Mouse (Mus musculus): ENCODE data around the gene Sh3glb1. TPM values are rescaled to one million over a fixed set of nuclear protein-coding genes. Genes with fewer than 3 reads are reported as not detected.

Gene Sh3glb1
- polyA plus RNA-seq, 1 experiment from 2014 or later = 65.2 TPM

GRCm38 (mm10) chr3:144662215-144662852 lies 57.8 kb downstream of the Sh3glb1 start:
- H3K4me1 ChIP-seq = peaks cover 8% of the 10 kb centered on the region
- H3K9me3 ChIP-seq (replicated peaks) = no peaks in the 10 kb centered on the region
- no peak overlapping the region for H3K27ac ChIP-seq (replicated peaks)
- H3K4me3 ChIP-seq = no peak overlapping the region
- no peaks in the 10 kb centered on the region for H3K27me3 ChIP-seq (ENCODE audit: low read depth, poor library complexity, severe bottlenecking)
- no peak for DNase-seq (ENCODE audit: low spot score)
- H3K36me3 ChIP-seq = no peaks in the 10 kb centered on the region
- WGBS = 89% methylated on average over 8 of the region's 8 CpGs

- Histone ChIP-seq H3K27me3 (ENCODE audit: low read depth, poor library complexity, severe bottlenecking) (no peaks in the 10 kb centered on the region), H3K27ac (replicated peaks) (no peak overlapping the region), H3K36me3 (no peaks in the 10 kb centered on the region), H3K9me3 (replicated peaks) (no peaks in the 10 kb centered on the region), H3K4me1 (peaks cover 8% of the 10 kb centered on the region), H3K4me3 (no peak overlapping the region)
- DNase-seq (ENCODE audit: low spot score) = no peak
- 92% methylated on average over 3 of the region's 3 CpGs for WGBS
These were observed 58.7 kb downstream of the Sh3glb1 start for GRCm38 (mm10) chr3:144661439-144661838.

- Histone ChIP-seq H3K9me3 (replicated peaks) (0 out of 2 replicates have a peak, but pooled peaks cover 5% of the 10 kb centered on the region), H3K27me3 (ENCODE audit: low read depth, poor library complexity, severe bottlenecking) (peaks cover 10% of the 10 kb centered on the region), H3K4me1 (peaks cover 17% of the 10 kb centered on the region), H3K27ac (replicated peaks) (no peak overlapping the region), H3K4me3 (no peak overlapping the region), H3K36me3 (no peaks in the 10 kb centered on the region)
- DNase-seq (ENCODE audit: low spot score) = no peak
- 48% methylated on average over 5 of the region's 5 CpGs for WGBS
These were observed 75.9 kb downstream of the Sh3glb1 start for GRCm38 (mm10) chr3:144644202-144644601.

- DNase-seq (ENCODE audit: low spot score) = peak; percentile 59
- Histone ChIP-seq H3K27ac (replicated peaks) (peak overlapping the region; percentile 47; the same call in 1 of the 2 replicates), H3K36me3 (no peaks in the 10 kb centered on the region)
These were observed 76.7 kb downstream of the Sh3glb1 start for GRCm38 (mm10) chr3:144643301-144643871.

GRCm38 (mm10) chr3:144642141-144642540 lies 78.0 kb downstream of the Sh3glb1 start:
- 0 out of 2 replicates have a peak, but pooled peaks cover 5% of the 10 kb centered on the region for H3K9me3 ChIP-seq (replicated peaks)
- no peak for DNase-seq (ENCODE audit: low spot score)
- WGBS = 94% methylated on average over 4 of the region's 4 CpGs
- H3K27ac ChIP-seq (replicated peaks) = no peak overlapping the region
- no peaks in the 10 kb centered on the region for H3K36me3 ChIP-seq
- peaks cover 10% of the 10 kb centered on the region for H3K27me3 ChIP-seq (ENCODE audit: low read depth, poor library complexity, severe bottlenecking)
- no peak overlapping the region for H3K4me3 ChIP-seq
- peaks cover 17% of the 10 kb centered on the region for H3K4me1 ChIP-seq

More at GRCm38 (mm10) chr3:144643301-144643871, 76.7 kb downstream of the Sh3glb1 start:
- Histone ChIP-seq H3K27me3 (ENCODE audit: low read depth, poor library complexity, severe bottlenecking) (peaks cover 10% of the 10 kb centered on the region), H3K4me3 (no peak overlapping the region), H3K4me1 (peaks cover 17% of the 10 kb centered on the region), H3K9me3 (replicated peaks) (0 out of 2 replicates have a peak, but pooled peaks cover 5% of the 10 kb centered on the region)
- 3% methylated on average over 2 of the region's 2 CpGs for WGBS

DNA sequence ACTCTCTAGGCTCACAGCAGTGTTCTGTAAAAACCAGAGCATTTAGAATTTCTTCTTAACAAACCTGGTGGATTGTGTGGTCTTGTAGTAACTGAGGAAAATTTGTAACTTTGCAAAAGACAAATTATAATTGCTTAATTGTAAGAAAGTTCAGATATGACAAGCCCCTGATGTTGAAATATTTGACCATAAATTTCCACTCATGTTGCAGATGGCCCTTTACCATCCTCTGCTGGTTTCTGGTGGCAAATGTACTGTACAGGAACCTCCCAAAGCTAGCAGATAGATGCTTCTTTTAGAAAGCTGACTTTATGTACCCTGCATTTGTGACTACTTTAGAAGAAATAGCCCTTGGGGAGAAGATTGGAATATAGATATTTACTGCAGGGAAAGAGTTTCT lies 80.1 kb downstream of the Sh3glb1 start:
- H3K27ac ChIP-seq (replicated peaks) = no peak overlapping the region
- DNase-seq (ENCODE audit: low spot score) = no peak
- H3K27me3 ChIP-seq (ENCODE audit: low read depth, poor library complexity, severe bottlenecking) = peaks cover 10% of the 10 kb centered on the region
- peaks cover 17% of the 10 kb centered on the region for H3K4me1 ChIP-seq
- H3K9me3 ChIP-seq (replicated peaks) = 0 out of 2 replicates have a peak, but pooled peaks cover 5% of the 10 kb centered on the region
- no peaks in the 10 kb centered on the region for H3K36me3 ChIP-seq
- no peak overlapping the region for H3K4me3 ChIP-seq

GRCm38 (mm10) chr3:144639387-144639786 lies 80.7 kb downstream of the Sh3glb1 start:
- Histone ChIP-seq H3K27me3 (ENCODE audit: low read depth, poor library complexity, severe bottlenecking) (peaks cover 10% of the 10 kb centered on the region), H3K9me3 (replicated peaks) (0 out of 2 replicates have a peak, but pooled peaks cover 5% of the 10 kb centered on the region), H3K27ac (replicated peaks) (no peak overlapping the region), H3K36me3 (no peaks in the 10 kb centered on the region), H3K4me1 (peaks cover 17% of the 10 kb centered on the region), H3K4me3 (no peak overlapping the region)
- DNase-seq (ENCODE audit: low spot score) = no peak
- WGBS = 81% methylated on average over 3 of the region's 3 CpGs

DNA sequence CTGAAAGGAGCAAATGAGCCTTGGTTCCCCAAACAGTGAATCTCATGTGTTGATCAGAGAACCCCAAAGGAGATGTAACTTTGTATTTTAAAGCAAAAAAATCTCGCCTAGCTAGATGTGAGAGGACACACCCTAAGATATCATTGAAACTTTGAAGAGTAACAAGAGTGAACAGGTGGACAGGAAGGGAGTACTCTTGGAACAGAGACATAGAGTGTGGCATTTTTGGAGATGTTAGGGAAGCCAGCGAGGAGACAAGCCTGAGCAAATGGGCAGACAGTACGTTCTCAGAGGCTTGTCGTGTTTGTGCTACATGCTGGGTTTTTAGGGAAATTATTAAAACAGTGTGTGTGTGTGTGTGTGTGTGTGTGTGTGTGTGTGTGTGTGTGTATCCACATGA lies 82.0 kb downstream of the Sh3glb1 start:
- WGBS = 87% methylated on average over 4 of the region's 4 CpGs
- Histone ChIP-seq H3K4me3 (no peak overlapping the region), H3K27ac (replicated peaks) (no peak overlapping the region), H3K36me3 (no peaks in the 10 kb centered on the region), H3K4me1 (peaks cover 4% of the 10 kb centered on the region), H3K9me3 (replicated peaks) (0 out of 2 replicates have a peak, but pooled peaks cover 5% of the 10 kb centered on the region), H3K27me3 (ENCODE audit: low read depth, poor library complexity, severe bottlenecking) (peaks cover 10% of the 10 kb centered on the region)
- no peak for DNase-seq (ENCODE audit: low spot score)

DNA sequence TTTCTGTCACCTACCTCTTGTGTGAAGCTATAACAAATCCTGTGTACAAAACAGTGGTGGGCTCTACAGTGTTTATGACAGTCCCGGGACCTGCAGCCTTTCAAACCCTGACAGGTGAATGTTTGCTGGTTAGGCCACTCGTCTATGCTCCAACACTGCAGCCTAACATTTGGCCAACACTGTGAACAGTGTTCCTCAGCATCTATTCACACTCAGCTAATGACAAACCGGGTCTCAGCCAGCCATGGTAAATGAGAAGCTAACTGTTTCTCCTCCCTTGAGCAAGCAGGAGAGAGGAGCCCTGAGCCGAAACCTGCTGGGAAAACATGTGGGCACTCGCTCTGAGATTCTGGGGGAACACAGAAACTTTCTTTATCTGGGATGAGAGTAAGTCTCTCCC lies 84.9 kb downstream of the Sh3glb1 start:
- Histone ChIP-seq H3K27me3 (ENCODE audit: low read depth, poor library complexity, severe bottlenecking) (no peaks in the 10 kb centered on the region), H3K27ac (replicated peaks) (no peak overlapping the region), H3K9me3 (replicated peaks) (no peaks in the 10 kb centered on the region), H3K4me1 (no peaks in the 10 kb centered on the region), H3K4me3 (no peak overlapping the region), H3K36me3 (no peaks in the 10 kb centered on the region)
- WGBS = 90% methylated on average over 5 of the region's 5 CpGs
- DNase-seq (ENCODE audit: low spot score) = no peak

Other genes with a start within 250 kb of the Sh3glb1 start
- gene Hs2st1, start 150.2 kb downstream of the Sh3glb1 start, polyA plus RNA-seq (2016; fragmentation: Nextera tagmentation; extraction: Ambion mirVana) = 14.9 and 15.1 TPM in 2 replicates
- gene Selenof, start 150.0 kb downstream of the Sh3glb1 start, polyA plus RNA-seq (2016; fragmentation: Nextera tagmentation; extraction: Ambion mirVana) = 513 and 526 TPM in 2 replicates
- not detected in 2 replicates for gene Clca3a1, start 40.6 kb upstream of the Sh3glb1 start, polyA plus RNA-seq (2016; fragmentation: Nextera tagmentation; extraction: Ambion mirVana)
- gene Clca3a2, start 99.2 kb upstream of the Sh3glb1 start, polyA plus RNA-seq (2016; fragmentation: Nextera tagmentation; extraction: Ambion mirVana) = not detected in 2 replicates
- gene Clca3b, start 129.0 kb upstream of the Sh3glb1 start, polyA plus RNA-seq (2016; fragmentation: Nextera tagmentation; extraction: Ambion mirVana) = not detected in 2 replicates
- not detected in 2 replicates for gene Clca4b, start 212.2 kb upstream of the Sh3glb1 start, polyA plus RNA-seq (2016; fragmentation: Nextera tagmentation; extraction: Ambion mirVana)

Measured in midbrain, embryonic 10.5 days (tissue).